Mouse (Mus musculus) kidney, embryonic 15.5 days (tissue): ENCODE measurements around the gene Epn3. TPM values are rescaled to one million over a fixed set of nuclear protein-coding genes. Genes with fewer than 3 reads are reported as not detected.

Experiments
- ATAC-seq: fragments of 200-750 bp; cut with Nextera tagmentation; replicated peaks from 2 replicates; pipeline ENCODE4 v1.8.0; 2017; ENCODE audit warnings: moderate TSS enrichment; ENCODE audit not compliant: low FRiP score
- H3K27ac ChIP-seq: fragments of 300-500 bp; sonication (generic); 2 replicates; pipeline ENCODE4 v1.5.1; 2015; ENCODE audit warnings: mild to moderate bottlenecking, inconsistent platforms
- H3K27me3 ChIP-seq: fragments of 300-500 bp; sonication (generic); 2 replicates; pipeline ENCODE4 v1.6.1; 2015; ENCODE audit warnings: inconsistent platforms
- H3K36me3 ChIP-seq: fragments of 300-500 bp; sonication (generic); 2 replicates; pipeline ENCODE4 v1.6.1; 2015; ENCODE audit warnings: inconsistent platforms
- H3K4me1 ChIP-seq: fragments of 300-500 bp; sonication (generic); 2 replicates; pipeline ENCODE4 v1.6.1; 2015; ENCODE audit warnings: inconsistent platforms
- H3K4me2 ChIP-seq: fragments of 300-500 bp; sonication (generic); 2 replicates; pipeline ENCODE4 v1.6.1; 2015; ENCODE audit warnings: moderate library complexity, mild to moderate bottlenecking, inconsistent platforms
- H3K4me3 ChIP-seq: fragments of 300-500 bp; sonication (generic); replicated peaks from 2 replicates; pipeline ENCODE4 v1.5.1; 2015; ENCODE audit warnings: mild to moderate bottlenecking, inconsistent platforms
- H3K9ac ChIP-seq: fragments of 300-500 bp; sonication (generic); 2 replicates; pipeline ENCODE4 v1.6.1; 2015; ENCODE audit warnings: mild to moderate bottlenecking, inconsistent platforms
- H3K9me3 ChIP-seq: fragments of 300-500 bp; sonication (generic); replicated peaks from 2 replicates; pipeline ENCODE4 v1.6.1; 2016; ENCODE audit warnings: inconsistent platforms
- WGBS: fragments of 180-500 bp; shearing (Covaris S2); methylation state at CpG from one replicate; pipeline ENCODE4 v1.1.7; 2015; ENCODE audit warnings: mixed read lengths; 5-methylcytosine and 5-hydroxymethylcytosine counted together
- polyA plus RNA-seq: library from polyadenylated mRNA; unstranded; fragments of >200 nt; fragmentation: Nextera tagmentation; extraction: Ambion mirVana; gene quantifications from 2 replicates; pipeline ENCODE4 v1.2.1, GENCODE M21; 2015

The Epn3 gene
- polyA plus RNA-seq, 1 experiment from 2014 or later = 16.5 TPM

- no peak overlapping the region for H3K4me2 ChIP-seq
- WGBS = 72% methylated on average over 8 of the region's 8 CpGs
- H3K4me3 ChIP-seq = no peak overlapping the region
- no peaks in the 10 kb centered on the region for H3K9me3 ChIP-seq
- H3K27ac ChIP-seq = no peak overlapping the region
- H3K4me1 ChIP-seq = peaks cover 11% of the 10 kb centered on the region
- H3K9ac ChIP-seq = no peak overlapping the region
- no peaks in the 10 kb centered on the region for H3K36me3 ChIP-seq
- no peaks in the 10 kb centered on the region for H3K27me3 ChIP-seq
- ATAC-seq = no peak
Observed at GRCm38 (mm10) chr11:94533171-94533570, 33.4 kb upstream of the Epn3 start.

- Histone ChIP-seq H3K9me3 (no peaks in the 10 kb centered on the region), H3K36me3 (no peaks in the 10 kb centered on the region), H3K9ac (no peak overlapping the region), H3K4me2 (no peak overlapping the region), H3K27ac (no peak overlapping the region), H3K4me3 (no peak overlapping the region), H3K27me3 (no peaks in the 10 kb centered on the region), H3K4me1 (peaks cover 29% of the 10 kb centered on the region)
- no peak for ATAC-seq
- 60% methylated on average over 3 of the region's 3 CpGs for WGBS
Observed at GRCm38 (mm10) chr11:94528879-94529278, 29.1 kb upstream of the Epn3 start.

GRCm38 (mm10) chr11:94526171-94526879 lies 26.6 kb upstream of the Epn3 start:
- no peak overlapping the region for H3K9ac ChIP-seq
- H3K27me3 ChIP-seq = no peaks in the 10 kb centered on the region
- no peaks in the 10 kb centered on the region for H3K36me3 ChIP-seq
- 26% methylated on average over 9 of the region's 9 CpGs for WGBS
- no peaks in the 10 kb centered on the region for H3K9me3 ChIP-seq
- H3K27ac ChIP-seq = peak overlapping the region; percentile 57
- H3K4me2 ChIP-seq = no peak overlapping the region
- peak; percentile 72 for ATAC-seq
- H3K4me3 ChIP-seq = no peak overlapping the region
- H3K4me1 ChIP-seq = peaks cover 40% of the 10 kb centered on the region

GRCm38 (mm10) chr11:94521219-94521843 lies 21.6 kb upstream of the Epn3 start, which contains the start of gene Mycbpap:
Gene Mycbpap, minus strand, starts transcription at chr11:94521742.
- peak within 1 kb of the TSS; percentile 80 for H3K4me2 ChIP-seq
- H3K27me3 ChIP-seq = no peaks in the 10 kb centered on the region
- H3K36me3 ChIP-seq = no peaks in the 10 kb centered on the region
- H3K9ac ChIP-seq = peak within 1 kb of the TSS; percentile 47
- peaks cover 56% of the 10 kb centered on the region for H3K4me1 ChIP-seq
- H3K9me3 ChIP-seq = no peaks in the 10 kb centered on the region
- peak; percentile 59 for ATAC-seq
- peak within 1 kb of the TSS; percentile 53 for H3K4me3 ChIP-seq
- WGBS = 1% methylated on average over 42 of the region's 42 CpGs
- peak within 1 kb of the TSS; percentile 67 for H3K27ac ChIP-seq

GRCm38 (mm10) chr11:94513452-94513851 lies 13.7 kb upstream of the Epn3 start:
- H3K9ac ChIP-seq = no peak overlapping the region
- 45% methylated on average over 9 of the region's 9 CpGs for WGBS
- H3K27me3 ChIP-seq = no peaks in the 10 kb centered on the region
- H3K36me3 ChIP-seq = no peaks in the 10 kb centered on the region
- H3K9me3 ChIP-seq = no peaks in the 10 kb centered on the region
- no peak for ATAC-seq
- H3K27ac ChIP-seq = no peak overlapping the region
- H3K4me2 ChIP-seq = no peak overlapping the region
- no peak overlapping the region for H3K4me3 ChIP-seq
- peaks cover 38% of the 10 kb centered on the region for H3K4me1 ChIP-seq

GRCm38 (mm10) chr11:94508976-94509375 lies 9.2 kb upstream of the Epn3 start:
- peak overlapping the region; percentile 66 for H3K27ac ChIP-seq
- H3K9me3 ChIP-seq = no peaks in the 10 kb centered on the region
- no peak overlapping the region for H3K4me3 ChIP-seq
- H3K9ac ChIP-seq = no peak overlapping the region
- H3K4me1 ChIP-seq = peaks cover 32% of the 10 kb centered on the region
- no peaks in the 10 kb centered on the region for H3K36me3 ChIP-seq
- 74% methylated on average over 10 of the region's 10 CpGs for WGBS
- ATAC-seq = no peak
- H3K4me2 ChIP-seq = no peak overlapping the region
- H3K27me3 ChIP-seq = peaks cover 7% of the 10 kb centered on the region; the same call in 1 of the 2 replicates

GRCm38 (mm10) chr11:94501482-94501881 lies 1.7 kb upstream of the Epn3 start:
- Histone ChIP-seq H3K27me3 (no peaks in the 10 kb centered on the region), H3K27ac (no peak overlapping the region), H3K36me3 (no peaks in the 10 kb centered on the region), H3K9me3 (no peaks in the 10 kb centered on the region), H3K4me1 (peaks cover 44% of the 10 kb centered on the region), H3K4me3 (no peak overlapping the region), H3K4me2 (no peak overlapping the region), H3K9ac (no peak overlapping the region)
- ATAC-seq = no peak
- 91% methylated on average over 8 of the region's 8 CpGs for WGBS

- peak overlapping the region; percentile 74 for H3K4me2 ChIP-seq
- peak overlapping the region; percentile 52; the same call in 1 of the 2 replicates for H3K9ac ChIP-seq
- peak overlapping the region; percentile 94 for H3K27ac ChIP-seq
- H3K27me3 ChIP-seq = no peaks in the 10 kb centered on the region
- H3K36me3 ChIP-seq = 0 out of 2 replicates have a peak, but pooled peaks cover 7% of the 10 kb centered on the region
- WGBS = 19% methylated on average over 8 of the region's 8 CpGs
- H3K4me1 ChIP-seq = peaks cover 54% of the 10 kb centered on the region
- peak overlapping the region; percentile 51 for H3K4me3 ChIP-seq
- no peak; the same call in 1 of the 2 replicates for ATAC-seq
- H3K9me3 ChIP-seq = no peaks in the 10 kb centered on the region
Observed at GRCm38 (mm10) chr11:94500362-94500761, 588 bp upstream of the Epn3 start.

GRCm38 (mm10) chr11:94499035-94499434 lies 739 bp downstream of the Epn3 start:
- Histone ChIP-seq H3K4me1 (peaks cover 60% of the 10 kb centered on the region), H3K4me3 (peak overlapping the region; percentile 51), H3K27me3 (peaks cover under 1% of the 10 kb centered on the region; the same call in 1 of the 2 replicates), H3K9me3 (no peaks in the 10 kb centered on the region), H3K9ac (peak overlapping the region; percentile 52), H3K36me3 (peaks cover 11% of the 10 kb centered on the region), H3K27ac (peak overlapping the region; percentile 94), H3K4me2 (peak overlapping the region; percentile 74)
- 2% methylated on average over 2 of the region's 2 CpGs for WGBS
- ATAC-seq = peak; percentile 28; the same call in 1 of the 2 replicates

- 16% methylated on average over 19 of the region's 19 CpGs for WGBS
- H3K4me2 ChIP-seq = peak overlapping the region; percentile 74
- H3K36me3 ChIP-seq = peaks cover 11% of the 10 kb centered on the region
- peak overlapping the region; percentile 94 for H3K27ac ChIP-seq
- H3K9me3 ChIP-seq = no peaks in the 10 kb centered on the region
- ATAC-seq = peak; percentile 33
- H3K4me1 ChIP-seq = peaks cover 60% of the 10 kb centered on the region
- peak overlapping the region; percentile 52 for H3K9ac ChIP-seq
- peak overlapping the region; percentile 51 for H3K4me3 ChIP-seq
- peaks cover 4% of the 10 kb centered on the region; the same call in 1 of the 2 replicates for H3K27me3 ChIP-seq
Observed at GRCm38 (mm10) chr11:94498093-94498996, 1.4 kb downstream of the Epn3 start.

- no peaks in the 10 kb centered on the region for H3K9me3 ChIP-seq
- H3K36me3 ChIP-seq = peaks cover 11% of the 10 kb centered on the region
- no peak overlapping the region for H3K4me3 ChIP-seq
- peaks cover 69% of the 10 kb centered on the region for H3K4me1 ChIP-seq
- peaks cover 20% of the 10 kb centered on the region for H3K27me3 ChIP-seq
- no peak overlapping the region for H3K27ac ChIP-seq
- no peak for ATAC-seq
- WGBS = 84% methylated on average over 3 of the region's 3 CpGs
- no peak overlapping the region for H3K9ac ChIP-seq
- H3K4me2 ChIP-seq = no peak overlapping the region
Observed at GRCm38 (mm10) chr11:94495415-94495814, 4.4 kb downstream of the Epn3 start.
